Mouse (Mus musculus) embryonic facial prominence, embryonic 13.5 days (tissue): ENCODE data around the gene Gh. TPM values are rescaled to one million over a fixed set of nuclear protein-coding genes. Genes with fewer than 3 reads are reported as not detected.
"Not testable (repeated sequence)": the region's sequence is repeated elsewhere in the genome, so short reads cannot be mapped to it uniquely, and the experiment has no call there.

Experiments used
- ATAC-seq: fragments of 200-750 bp; cut with Nextera tagmentation; 2 replicates; pipeline ENCODE4 v1.8.0; 2017; ENCODE audit warnings: low read depth; ENCODE audit not compliant: insufficient number of reproducible peaks, insufficient read depth, low FRiP score, low TSS enrichment
- H3K27ac ChIP-seq: fragments of 300-500 bp; sonication (generic); 2 replicates; pipeline ENCODE4 v1.5.1; 2015; ENCODE audit warnings: moderate library complexity, mild to moderate bottlenecking, inconsistent platforms
- H3K27me3 ChIP-seq: fragments of 300-500 bp; sonication (generic); 2 replicates; pipeline ENCODE4 v1.6.1; 2015; ENCODE audit warnings: mild to moderate bottlenecking, inconsistent platforms
- H3K36me3 ChIP-seq: fragments of 300-500 bp; sonication (generic); 2 replicates; pipeline ENCODE4 v1.6.1; 2015; ENCODE audit warnings: mild to moderate bottlenecking, inconsistent platforms
- H3K4me1 ChIP-seq: fragments of 300-500 bp; sonication (generic); 2 replicates; pipeline ENCODE4 v1.6.1; 2015; ENCODE audit warnings: inconsistent platforms
- H3K4me2 ChIP-seq: fragments of 300-500 bp; sonication (generic); 2 replicates; pipeline ENCODE4 v1.6.1; 2015; ENCODE audit warnings: moderate library complexity, mild to moderate bottlenecking, inconsistent platforms
- H3K4me3 ChIP-seq: fragments of 300-500 bp; sonication (generic); 2 replicates; pipeline ENCODE4 v1.5.1; 2015; ENCODE audit warnings: mild to moderate bottlenecking, inconsistent platforms
- H3K9ac ChIP-seq: fragments of 300-500 bp; sonication (generic); 2 replicates; pipeline ENCODE4 v1.6.1; 2015; ENCODE audit warnings: mild to moderate bottlenecking, inconsistent platforms
- H3K9me3 ChIP-seq: fragments of 300-500 bp; sonication (generic); 2 replicates; pipeline ENCODE4 v1.6.1; 2016; ENCODE audit warnings: inconsistent platforms
- WGBS: fragments of 180-500 bp; shearing (Covaris S2); methylation state at CpG from one replicate; pipeline ENCODE4 v1.1.7; 2015; ENCODE audit warnings: mixed read lengths; 5-methylcytosine and 5-hydroxymethylcytosine counted together
- polyA plus RNA-seq: library from polyadenylated mRNA; unstranded; fragments of >200 nt; fragmentation: Nextera tagmentation; extraction: Ambion mirVana; gene quantifications from 2 replicates; pipeline ENCODE4 v1.2.1, GENCODE M21; 2015

Gh gene
- not detected in 2 replicates for polyA plus RNA-seq

DNA sequence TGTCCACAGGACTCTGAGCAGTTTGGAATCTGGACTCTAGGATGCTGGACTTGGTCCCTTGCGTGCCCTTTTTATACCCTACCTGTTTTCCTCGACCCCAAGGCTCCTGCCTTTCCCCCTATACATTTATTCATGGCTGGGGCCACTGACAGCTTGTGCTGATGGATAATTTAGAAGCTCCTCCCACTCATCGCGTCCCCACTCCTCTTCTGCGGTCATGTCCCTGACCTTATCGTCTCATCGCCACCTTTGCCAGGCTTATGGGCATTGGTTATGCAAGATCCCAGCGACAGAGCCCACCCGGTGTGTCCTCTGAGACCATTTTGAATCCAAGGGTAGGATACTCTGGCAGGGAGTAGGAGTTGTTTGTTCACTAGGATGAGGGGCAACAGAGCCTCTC lies at the start of gene Gh:
Gene Gh (minus strand): TSS at position 101 of the 400 bp plus-strand sequence.
- Histone ChIP-seq H3K4me3 (no peak within 1 kb of the TSS), H3K4me2 (no peak within 1 kb of the TSS), H3K9me3 (no peaks in the 10 kb centered on the region), H3K36me3 (no peaks in the 10 kb centered on the region), H3K4me1 (no peaks in the 10 kb centered on the region), H3K9ac (no peak within 1 kb of the TSS), H3K27ac (no peak within 1 kb of the TSS), H3K27me3 (no peaks in the 10 kb centered on the region)
- no peak for ATAC-seq
- WGBS = 85% methylated on average over 9 of the region's 9 CpGs

DNA sequence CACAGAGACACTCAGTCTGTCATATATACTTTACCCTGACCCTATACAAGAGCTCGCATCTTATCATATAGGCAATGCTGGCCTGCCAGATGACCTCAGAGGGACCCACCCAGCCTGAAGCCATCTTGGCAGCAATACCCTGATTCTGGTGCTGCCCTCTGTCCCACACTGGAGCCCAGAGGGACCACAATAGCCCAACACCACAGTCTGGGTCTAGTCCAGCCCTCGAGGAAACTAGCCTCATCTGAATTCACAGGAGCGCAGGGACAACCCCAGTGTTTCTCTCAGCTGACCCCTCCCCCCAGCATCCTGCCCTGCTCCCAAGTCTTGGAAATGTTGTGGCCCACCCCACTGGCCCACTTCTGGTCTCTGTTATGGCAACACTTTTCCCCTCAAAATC lies 49.6 kb upstream of the Gh start:
- H3K9me3 ChIP-seq = no peaks in the 10 kb centered on the region
- H3K27ac ChIP-seq = no peak overlapping the region
- no peak for ATAC-seq
- H3K4me2 ChIP-seq = no peak overlapping the region
- H3K27me3 ChIP-seq = no peaks in the 10 kb centered on the region
- H3K4me1 ChIP-seq = no peaks in the 10 kb centered on the region
- H3K9ac ChIP-seq = no peak overlapping the region
- WGBS = 58% methylated on average over 3 of the region's 3 CpGs
- no peaks in the 10 kb centered on the region for H3K36me3 ChIP-seq
- no peak overlapping the region for H3K4me3 ChIP-seq

DNA sequence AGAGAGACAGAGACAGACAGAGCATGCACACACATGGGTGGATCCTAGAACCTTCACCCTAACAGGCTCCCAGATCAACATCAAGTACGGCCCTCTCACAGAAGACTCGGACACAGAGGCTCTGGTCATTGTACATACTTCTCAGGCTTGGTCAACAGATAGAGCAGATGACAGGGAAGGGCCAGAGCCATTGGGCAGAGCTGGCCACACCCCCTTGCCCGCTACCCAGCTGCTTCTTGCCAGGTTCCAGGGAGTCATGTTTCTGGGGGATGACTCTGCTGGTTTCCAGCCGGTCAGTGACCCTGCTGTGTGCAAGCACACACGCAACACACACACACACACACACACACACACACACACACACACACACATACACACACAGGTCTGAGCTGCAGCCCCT lies 49.2 kb upstream of the Gh start:
- Histone ChIP-seq H3K4me3 (no peak overlapping the region), H3K9me3 (no peaks in the 10 kb centered on the region), H3K4me2 (no peak overlapping the region), H3K27ac (no peak overlapping the region), H3K27me3 (no peaks in the 10 kb centered on the region), H3K4me1 (no peaks in the 10 kb centered on the region), H3K9ac (no peak overlapping the region), H3K36me3 (no peaks in the 10 kb centered on the region)
- WGBS = 46% methylated on average over 5 of the region's 5 CpGs
- no peak for ATAC-seq

DNA sequence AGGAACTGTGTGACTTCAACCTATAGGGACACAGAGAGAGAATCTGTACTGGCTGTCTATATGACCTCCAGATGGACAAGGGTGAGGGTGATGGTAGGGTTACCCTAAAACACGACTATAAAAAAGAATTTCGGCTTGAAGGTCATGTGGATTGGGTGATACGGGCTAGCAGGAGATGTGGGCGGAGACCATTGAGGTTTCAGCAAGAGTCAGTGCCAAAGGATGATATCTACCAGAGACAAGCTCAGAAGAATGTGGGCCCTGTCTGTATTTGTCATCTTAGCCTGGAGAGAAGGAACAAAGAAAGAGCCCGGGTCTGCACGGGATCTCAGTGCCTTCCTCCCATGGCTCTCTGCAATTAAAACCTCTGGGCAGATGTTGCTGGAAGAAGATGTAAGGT lies 48.1 kb upstream of the Gh start:
- no peak overlapping the region for H3K4me2 ChIP-seq
- no peak overlapping the region for H3K4me3 ChIP-seq
- H3K27ac ChIP-seq = no peak overlapping the region
- H3K9ac ChIP-seq = no peak overlapping the region
- no peak for ATAC-seq
- no peaks in the 10 kb centered on the region for H3K9me3 ChIP-seq
- no peaks in the 10 kb centered on the region for H3K27me3 ChIP-seq
- 78% methylated on average over 6 of the region's 6 CpGs for WGBS
- no peaks in the 10 kb centered on the region for H3K4me1 ChIP-seq
- H3K36me3 ChIP-seq = no peaks in the 10 kb centered on the region

DNA sequence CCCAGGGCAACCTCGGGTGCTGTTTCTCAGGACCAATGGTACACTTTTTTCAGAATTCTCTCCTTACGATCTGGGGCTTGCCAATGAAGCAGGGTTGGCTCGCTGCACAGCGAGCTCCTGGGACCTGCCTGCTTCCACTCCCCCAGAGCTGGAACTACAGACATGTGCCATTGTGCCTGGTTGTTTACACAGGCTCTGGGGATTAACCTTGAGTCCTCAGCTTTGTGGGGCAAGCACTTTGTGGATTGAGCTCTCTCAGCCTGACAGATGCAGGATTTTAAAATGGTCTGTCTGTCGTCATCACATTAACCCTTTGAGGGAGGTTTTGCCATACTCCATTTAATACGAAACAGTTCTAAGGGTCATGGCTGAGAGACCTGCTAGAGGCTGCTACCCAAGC lies 43.2 kb upstream of the Gh start:
- Histone ChIP-seq H3K9me3 (no peaks in the 10 kb centered on the region), H3K4me1 (no peaks in the 10 kb centered on the region), H3K27ac (no peak overlapping the region), H3K36me3 (no peaks in the 10 kb centered on the region), H3K4me2 (no peak overlapping the region), H3K4me3 (no peak overlapping the region), H3K27me3 (no peaks in the 10 kb centered on the region), H3K9ac (no peak overlapping the region)
- WGBS = 40% methylated on average over 6 of the region's 6 CpGs
- no peak for ATAC-seq

DNA sequence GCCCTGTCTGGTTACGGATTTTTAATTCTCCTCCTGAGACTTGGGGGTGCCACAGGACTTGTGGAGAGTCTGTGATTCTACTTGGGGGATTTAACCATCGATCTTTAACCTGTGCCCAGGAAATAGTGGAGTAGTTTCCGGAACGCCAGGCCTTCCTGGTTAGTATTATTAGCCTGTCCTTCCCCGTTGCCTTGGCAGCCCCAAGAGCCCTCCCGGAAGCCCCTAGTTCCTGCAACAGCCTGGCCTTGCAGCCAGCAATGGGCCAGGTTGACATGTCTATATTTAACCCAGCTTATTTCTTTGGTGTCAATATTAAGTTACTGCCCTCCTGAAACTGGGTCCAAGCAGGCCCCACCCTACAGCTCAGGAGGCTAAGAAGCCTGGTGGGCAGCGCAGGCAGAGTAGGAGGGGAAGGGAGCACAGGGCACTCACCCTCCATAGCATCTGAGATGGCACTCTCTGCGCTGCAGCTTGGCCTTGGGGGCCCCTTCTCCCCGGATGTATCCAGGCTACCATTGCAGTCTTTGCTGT lies 39.4 kb upstream of the Gh start:
- no peak overlapping the region for H3K27ac ChIP-seq
- no peaks in the 10 kb centered on the region for H3K9me3 ChIP-seq
- H3K4me1 ChIP-seq = no peaks in the 10 kb centered on the region
- no peak overlapping the region for H3K4me3 ChIP-seq
- 75% methylated on average over 9 of the region's 9 CpGs for WGBS
- no peaks in the 10 kb centered on the region for H3K27me3 ChIP-seq
- no peaks in the 10 kb centered on the region for H3K36me3 ChIP-seq
- H3K4me2 ChIP-seq = no peak overlapping the region
- no peak for ATAC-seq
- H3K9ac ChIP-seq = no peak overlapping the region

DNA sequence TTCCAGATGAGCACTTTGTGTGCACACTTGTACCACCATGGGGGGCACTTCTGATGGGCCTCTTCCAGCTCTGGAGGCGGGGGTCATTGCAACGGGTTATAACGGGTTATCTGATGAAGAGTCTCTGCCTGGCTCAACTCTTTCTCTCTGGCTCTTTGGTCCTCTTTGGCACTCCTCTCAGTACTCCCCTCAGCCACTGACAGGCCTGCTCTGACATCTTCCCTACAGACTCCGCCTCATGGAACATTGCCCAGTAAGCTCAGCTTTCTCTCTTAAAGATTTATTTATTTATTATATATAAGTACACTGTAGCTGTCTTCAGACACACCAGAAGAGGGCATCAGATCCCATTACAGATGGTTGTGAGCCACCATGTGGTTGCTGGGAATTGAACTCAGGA lies 37.7 kb upstream of the Gh start:
- not testable (repeated sequence) for H3K36me3 ChIP-seq, H3K9ac ChIP-seq, H3K4me3 ChIP-seq, ATAC-seq, H3K4me2 ChIP-seq, H3K4me1 ChIP-seq, H3K27me3 ChIP-seq, H3K27ac ChIP-seq, H3K9me3 ChIP-seq
- WGBS = 87% methylated on average over 4 of the region's 4 CpGs

DNA sequence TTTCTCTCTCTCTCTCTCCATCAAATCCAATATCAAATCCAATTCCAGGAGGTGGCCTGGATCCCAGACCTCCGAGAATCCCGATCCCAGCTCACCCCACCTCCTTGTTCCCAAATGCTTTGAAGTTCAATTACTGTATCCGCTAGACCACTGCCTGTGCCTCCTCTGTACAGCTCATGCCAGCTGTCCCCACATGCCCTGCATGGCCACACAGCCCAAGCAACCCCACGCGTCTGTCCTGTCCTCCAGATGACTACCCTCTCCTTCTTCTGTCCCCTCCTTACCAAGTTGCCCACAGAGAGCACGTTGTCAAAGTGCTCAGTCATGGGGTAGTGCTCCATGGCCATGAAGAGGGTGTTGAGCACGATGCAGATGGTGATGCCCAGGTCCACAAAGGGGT lies 37.2 kb upstream of the Gh start:
- Histone ChIP-seq H3K4me3 (no peak overlapping the region), H3K36me3 (no peaks in the 10 kb centered on the region), H3K27me3 (no peaks in the 10 kb centered on the region), H3K27ac (no peak overlapping the region), H3K9ac (no peak overlapping the region), H3K9me3 (no peaks in the 10 kb centered on the region), H3K4me2 (no peak overlapping the region), H3K4me1 (peaks cover 3% of the 10 kb centered on the region; the same call in 1 of the 2 replicates)
- WGBS = 80% methylated on average over 7 of the region's 7 CpGs
- ATAC-seq = no peak

DNA sequence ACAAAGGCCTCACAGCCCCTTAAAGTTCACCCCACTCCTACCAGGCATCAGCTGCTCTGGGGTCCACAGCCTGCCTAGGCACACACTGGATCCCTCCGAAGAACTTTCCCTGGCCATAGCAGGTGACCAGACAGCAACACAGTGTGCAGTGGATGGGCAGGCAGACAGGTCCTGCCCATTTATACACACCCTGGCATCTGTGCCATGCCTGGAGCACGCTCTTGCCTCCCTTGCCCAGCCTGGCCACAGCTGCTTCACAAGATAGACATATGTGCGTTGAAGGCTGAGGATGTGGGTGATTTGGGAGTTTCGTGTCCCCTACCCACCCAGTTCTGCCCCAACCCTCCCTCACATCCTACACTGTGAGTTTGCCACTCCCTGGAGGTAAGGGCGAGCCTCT lies 36.4 kb upstream of the Gh start:
- no peak overlapping the region for H3K9ac ChIP-seq
- no peaks in the 10 kb centered on the region for H3K9me3 ChIP-seq
- peaks cover 4% of the 10 kb centered on the region; the same call in 1 of the 2 replicates for H3K4me1 ChIP-seq
- H3K36me3 ChIP-seq = no peaks in the 10 kb centered on the region
- no peak overlapping the region for H3K4me2 ChIP-seq
- no peaks in the 10 kb centered on the region for H3K27me3 ChIP-seq
- H3K27ac ChIP-seq = no peak overlapping the region
- no peak overlapping the region for H3K4me3 ChIP-seq
- 82% methylated on average over 5 of the region's 5 CpGs for WGBS
- no peak for ATAC-seq

DNA sequence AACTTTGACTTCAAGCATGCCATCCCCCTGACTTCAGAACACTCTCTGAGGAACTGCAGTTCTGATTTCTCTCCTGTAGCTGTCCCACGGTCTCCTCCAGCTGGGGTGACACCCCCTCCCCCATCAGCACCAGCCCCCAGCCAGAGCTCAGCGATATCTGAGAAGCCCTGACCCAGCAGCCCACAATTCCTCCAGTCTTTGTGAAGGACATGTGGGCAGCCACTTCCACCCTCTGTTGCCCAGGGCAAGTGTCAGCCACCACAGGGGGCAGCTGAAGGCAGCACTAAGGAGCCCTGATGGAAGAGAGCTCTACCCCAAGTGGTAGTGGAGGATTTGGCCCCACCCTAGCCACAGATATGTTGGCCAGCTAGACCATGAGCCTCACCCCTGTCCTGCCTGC lies 32.4 kb upstream of the Gh start:
- 5% methylated on average over 2 of the region's 2 CpGs for WGBS
- Histone ChIP-seq H3K27me3 (no peaks in the 10 kb centered on the region), H3K36me3 (no peaks in the 10 kb centered on the region)

DNA sequence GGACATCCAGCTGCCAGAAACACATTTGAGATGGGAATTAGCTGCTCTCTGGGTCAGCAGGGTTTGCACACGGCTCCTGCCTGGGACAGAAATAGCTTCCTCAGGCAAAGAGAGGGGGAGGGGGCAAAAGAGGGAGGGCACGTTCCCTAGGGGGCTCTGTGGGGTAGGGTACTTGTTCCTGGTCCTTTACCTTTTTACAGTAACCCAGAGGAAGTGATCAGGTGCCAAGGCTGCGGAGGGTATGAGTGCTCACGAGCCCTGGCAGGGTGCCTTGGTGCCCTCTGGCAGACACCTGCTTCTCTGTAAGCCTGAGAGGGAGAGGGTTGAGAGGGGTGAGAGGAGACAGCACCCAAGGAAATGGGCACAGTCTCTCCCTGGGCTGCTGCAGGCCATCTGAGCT lies 30.8 kb upstream of the Gh start:
- ATAC-seq = no peak
- WGBS = 49% methylated on average over 4 of the region's 4 CpGs
- Histone ChIP-seq H3K9me3 (no peaks in the 10 kb centered on the region), H3K4me3 (no peak overlapping the region), H3K27me3 (no peaks in the 10 kb centered on the region), H3K27ac (no peak overlapping the region), H3K9ac (no peak overlapping the region), H3K36me3 (no peaks in the 10 kb centered on the region), H3K4me1 (peaks cover 26% of the 10 kb centered on the region), H3K4me2 (no peak overlapping the region)

More for the DNA sequence above, 32.4 kb upstream of the Gh start:
- H3K9me3 ChIP-seq = no peaks in the 10 kb centered on the region
- H3K4me1 ChIP-seq = peaks cover 10% of the 10 kb centered on the region; the same call in 1 of the 2 replicates
- no peak overlapping the region for H3K4me2 ChIP-seq
- H3K27ac ChIP-seq = no peak overlapping the region
- ATAC-seq = no peak
- H3K9ac ChIP-seq = no peak overlapping the region
- H3K4me3 ChIP-seq = no peak overlapping the region

DNA sequence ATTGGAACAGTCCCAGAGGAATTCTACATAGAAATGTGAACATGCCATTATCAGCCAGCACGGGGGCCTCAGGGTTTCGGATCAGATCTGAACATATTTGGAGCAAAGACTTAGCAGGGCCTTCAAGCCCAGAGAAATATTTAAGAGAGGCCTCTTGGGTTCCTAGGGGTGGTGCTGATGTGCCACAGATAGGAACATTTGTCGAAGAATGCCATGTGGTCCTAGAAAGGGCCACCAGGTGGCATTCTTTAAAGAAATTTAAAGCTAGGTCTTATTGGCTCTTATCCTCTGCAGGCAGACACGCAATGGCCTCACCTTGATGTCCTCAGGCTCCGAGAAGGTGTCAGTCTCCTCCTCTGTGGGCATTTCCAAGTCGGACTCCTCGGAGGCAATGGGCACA lies 28.0 kb upstream of the Gh start:
- Histone ChIP-seq H3K4me1 (peaks cover 28% of the 10 kb centered on the region), H3K4me2 (no peak overlapping the region), H3K9ac (no peak overlapping the region), H3K27ac (no peak overlapping the region), H3K9me3 (no peaks in the 10 kb centered on the region), H3K36me3 (no peaks in the 10 kb centered on the region), H3K27me3 (no peaks in the 10 kb centered on the region), H3K4me3 (no peak overlapping the region)
- 67% methylated on average over 7 of the region's 7 CpGs for WGBS
- ATAC-seq = no peak

DNA sequence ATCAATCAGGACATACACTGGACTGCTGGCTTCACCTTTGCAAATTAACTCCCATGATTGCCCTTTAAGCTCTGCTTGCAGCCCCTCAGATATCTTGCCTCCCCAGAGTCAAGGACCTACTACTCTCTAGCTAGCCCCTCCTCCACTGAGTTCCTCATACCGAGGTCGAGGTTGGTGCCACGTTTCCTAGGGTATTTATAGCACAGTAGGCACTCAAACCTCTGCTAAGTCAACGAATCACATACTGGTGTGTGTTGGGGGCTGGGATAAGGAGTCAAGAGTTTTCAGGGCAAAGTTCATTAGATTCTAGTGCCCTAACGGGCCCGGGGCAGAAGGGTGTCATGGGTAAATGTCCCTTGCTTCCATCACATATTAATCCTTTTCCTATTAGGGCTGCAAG lies 27.5 kb upstream of the Gh start:
- no peak overlapping the region for H3K4me2 ChIP-seq
- no peak overlapping the region for H3K27ac ChIP-seq
- H3K36me3 ChIP-seq = no peaks in the 10 kb centered on the region
- no peaks in the 10 kb centered on the region for H3K9me3 ChIP-seq
- no peaks in the 10 kb centered on the region for H3K27me3 ChIP-seq
- ATAC-seq = no peak
- no peak overlapping the region for H3K4me3 ChIP-seq
- 0 out of 2 replicates have a peak overlapping the region, but pooled peaks have one; percentile 28 for H3K9ac ChIP-seq
- peaks cover 27% of the 10 kb centered on the region for H3K4me1 ChIP-seq
- WGBS = 71% methylated on average over 6 of the region's 6 CpGs
